16 mouse cellular contexts compared by ENCODE assay signal in the genomic region with DNA sequence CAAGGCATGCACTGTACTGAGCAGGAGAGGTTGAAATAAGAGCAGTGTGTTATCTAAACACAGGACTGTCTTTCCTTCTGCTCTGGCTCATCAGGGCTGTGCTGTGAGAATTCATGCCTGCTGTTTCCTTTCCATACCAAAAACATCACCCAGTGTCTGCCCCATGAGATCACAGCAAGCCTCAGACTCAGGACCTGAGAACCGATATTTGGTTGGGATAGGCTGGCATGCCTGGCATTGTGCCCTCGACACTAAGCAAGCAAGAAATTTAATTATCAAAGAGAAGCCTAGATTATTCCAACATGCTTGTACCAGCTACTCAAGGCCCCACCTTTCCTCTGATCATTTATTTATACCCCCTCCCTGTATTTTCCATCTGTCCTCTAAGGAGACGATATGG. TPM values are rescaled to one million over a fixed set of nuclear protein-coding genes. Genes with fewer than 3 reads are reported as not detected.
DNase-seq lines count a peak whose midpoint lies in the region; ATAC-seq and TF ChIP-seq lines count a peak whose summit lies in the region.
"Had no signal": no experiment of that assay in that cellular context is flagged by ENCODE, and none has a peak within 500 bp of the region (broad histone marks: within the 10 kb centered on the region; RNA-seq: fewer than 3 reads in every experiment).

No protein-coding gene starts in this region.

- intact Hi-C loops in heart, postnatal 10 days (cut with DNase I): no loop called here

- no peak for DNase-seq in heart, postnatal 10 days
- no peak for DNase-seq in lung, embryonic 14.5 days
- DNase-seq in lung, adult 18-20 months: no peak
- DNase-seq in layer of hippocampus, adult 11-12 months (ENCODE audit: low spot score): no peak
- DNase-seq: adrenal gland, postnatal 25 days; gastrocnemius, postnatal 25 days; right cerebral cortex, postnatal 14 days; thymus, adult 2 months had no signal

- H3K4me1 ChIP-seq in heart, embryonic 12.5 days (replicated peaks): peaks cover 15% of the 10 kb centered on the region
- H3K4me1 ChIP-seq in lung, embryonic 14.5 days (ENCODE audit: insufficient read depth): no peaks in the 10 kb centered on the region
- no peaks in the 10 kb centered on the region for H3K4me1 ChIP-seq in intestine, embryonic 15.5 days (replicated peaks)
- no peaks in the 10 kb centered on the region; the same call in 1 of the 2 replicates for H3K4me1 ChIP-seq in neural tube, embryonic 15.5 days
- H3K4me1 ChIP-seq: stomach, embryonic 15.5 days had no signal

- no peak for TF ChIP-seq CTCF in lung, embryonic 14.5 days (IDR thresholded peaks at IDR 0.05; ENCODE audit: low read depth)

- no peaks in the 10 kb centered on the region for H3K36me3 ChIP-seq in heart, embryonic 12.5 days
- no peaks in the 10 kb centered on the region for H3K36me3 ChIP-seq in lung, embryonic 14.5 days (ENCODE audit: insufficient read depth)
- H3K36me3 ChIP-seq in intestine, embryonic 15.5 days: no peaks in the 10 kb centered on the region
- H3K36me3 ChIP-seq in neural tube, embryonic 15.5 days: no peaks in the 10 kb centered on the region; the same call in 1 of the 2 replicates
- H3K36me3 ChIP-seq: hindbrain, embryonic 12.5 days; stomach, embryonic 15.5 days had no signal

- H3K9ac ChIP-seq in heart, embryonic 12.5 days: no peak overlapping the region
- no peak overlapping the region for H3K9ac ChIP-seq in lung, embryonic 14.5 days
- H3K9ac ChIP-seq in intestine, embryonic 15.5 days: no peak overlapping the region
- H3K9ac ChIP-seq in neural tube, embryonic 15.5 days (replicated peaks): no peak overlapping the region
- H3K9ac ChIP-seq: stomach, embryonic 15.5 days had no signal

- WGBS in heart, embryonic 12.5 days: 71% methylated on average over 3 of the region's 3 CpGs
- 82% methylated on average over 3 of the region's 3 CpGs for WGBS in lung, embryonic 14.5 days
- WGBS in intestine, embryonic 15.5 days: 75% methylated on average over 3 of the region's 3 CpGs
- 69% methylated on average over 3 of the region's 3 CpGs for WGBS in neural tube, embryonic 15.5 days

- H3K4me2 ChIP-seq in heart, embryonic 12.5 days: 0 out of 2 replicates have a peak overlapping the region, but pooled peaks have one; percentile 63
- H3K4me2 ChIP-seq in lung, embryonic 14.5 days: peak overlapping the region; percentile 51; the same call in 1 of the 2 replicates
- 0 out of 2 replicates have a peak overlapping the region, but pooled peaks have one; percentile 44 for H3K4me2 ChIP-seq in intestine, embryonic 15.5 days (replicated peaks)
- H3K4me2 ChIP-seq in neural tube, embryonic 15.5 days: peak overlapping the region; percentile 59; the same call in 1 of the 2 replicates

- no peaks in the 10 kb centered on the region for H3K27me3 ChIP-seq in heart, embryonic 12.5 days (replicated peaks)
- no peaks in the 10 kb centered on the region for H3K27me3 ChIP-seq in lung, embryonic 14.5 days (ENCODE audit: insufficient read depth, low read length)
- H3K27me3 ChIP-seq in intestine, embryonic 15.5 days (replicated peaks): no peaks in the 10 kb centered on the region
- no peaks in the 10 kb centered on the region for H3K27me3 ChIP-seq in neural tube, embryonic 15.5 days (replicated peaks)
- H3K27me3 ChIP-seq: hindbrain, embryonic 12.5 days; stomach, embryonic 15.5 days had no signal

- H3K9me3 ChIP-seq in heart, embryonic 12.5 days (replicated peaks): no peaks in the 10 kb centered on the region; the same call in 1 of the 2 replicates
- H3K9me3 ChIP-seq in lung, embryonic 14.5 days (ENCODE audit: low read depth, low read length): no peaks in the 10 kb centered on the region
- no peaks in the 10 kb centered on the region for H3K9me3 ChIP-seq in intestine, embryonic 15.5 days
- H3K9me3 ChIP-seq in neural tube, embryonic 15.5 days (replicated peaks): no peaks in the 10 kb centered on the region
- H3K9me3 ChIP-seq: stomach, embryonic 15.5 days had no signal

- H3K4me3 ChIP-seq in heart, embryonic 12.5 days: no peak overlapping the region
- H3K4me3 ChIP-seq in lung, embryonic 14.5 days (ENCODE audit: low read depth, low read length): no peak overlapping the region
- H3K4me3 ChIP-seq in intestine, embryonic 15.5 days (replicated peaks): no peak overlapping the region
- no peak overlapping the region for H3K4me3 ChIP-seq in neural tube, embryonic 15.5 days (replicated peaks)
- H3K4me3 ChIP-seq: left cerebral cortex, adult 2 months had no signal

- H3K27ac ChIP-seq in heart, embryonic 12.5 days (ENCODE audit: poor library complexity, severe bottlenecking): no peak overlapping the region
- H3K27ac ChIP-seq in lung, embryonic 14.5 days (ENCODE audit: low read depth): no peak overlapping the region
- no peak overlapping the region for H3K27ac ChIP-seq in intestine, embryonic 15.5 days
- H3K27ac ChIP-seq in neural tube, embryonic 15.5 days (replicated peaks): no peak overlapping the region
- H3K27ac ChIP-seq: hindbrain, embryonic 12.5 days; kidney, postnatal 0 days; left cerebral cortex, adult 2 months; stomach, embryonic 15.5 days had no signal

- ATAC-seq in heart, embryonic 12.5 days (ENCODE audit: insufficient number of reproducible peaks, low FRiP score): no peak
- ATAC-seq in lung, embryonic 14.5 days (ENCODE audit: insufficient read depth): no peak
- no peak for ATAC-seq in intestine, embryonic 15.5 days
- ATAC-seq in neural tube, embryonic 15.5 days (ENCODE audit: low FRiP score): no peak
- ATAC-seq: inflammation-experienced regulatory T-cells, adult 6 months had no signal

RNA-seq across cellular contexts. Expression of a gene that starts 34.5 kb away (rescaled TPM):
- 138 and 139 TPM in 2 replicates for polyA plus RNA-seq in heart, embryonic 12.5 days (2016; fragmentation: Nextera tagmentation; extraction: Ambion mirVana)
- 10 to 100 TPM; 43.4 to 50.9 TPM for total RNA-seq in heart, postnatal 10 days (2021)
- polyA plus RNA-seq in lung, embryonic 14.5 days (2014; fragmentation: Nextera tagmentation; extraction: Ambion mirVana): 92.9 and 102 TPM in 2 replicates
- polyA plus RNA-seq in intestine, embryonic 15.5 days (2015; fragmentation: Nextera tagmentation; extraction: Ambion mirVana): 88.3 and 97.3 TPM in 2 replicates
- polyA plus RNA-seq in neural tube, embryonic 15.5 days (2015; fragmentation: Nextera tagmentation; extraction: Ambion mirVana): 106 and 120 TPM in 2 replicates
